Mouse (Mus musculus): ENCODE measurements around the gene Mta2. TPM values are rescaled to one million over a fixed set of nuclear protein-coding genes. Genes with fewer than 3 reads are reported as not detected.

Gene Mta2
- polyA plus RNA-seq, 1 experiment from 2014 or later: 91.3 TPM

DNA sequence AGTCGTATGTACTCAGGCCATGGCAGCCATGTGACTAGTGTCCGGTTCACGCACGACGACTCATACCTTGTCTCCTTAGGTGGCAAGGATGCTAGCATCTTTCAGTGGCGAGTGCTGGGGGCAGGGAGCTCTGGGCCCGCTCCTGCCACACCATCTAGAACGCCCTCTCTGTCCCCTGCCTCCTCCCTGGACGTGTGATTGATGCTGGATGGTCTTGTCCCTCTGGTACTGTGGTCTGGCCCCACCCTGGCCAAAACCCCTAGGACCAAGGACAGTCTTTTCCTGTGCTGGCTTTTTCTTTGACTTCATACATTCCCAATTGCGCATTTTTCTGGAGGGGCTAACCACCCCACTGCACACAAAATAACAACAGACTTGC lies 550 bp upstream of the Mta2 start:
- Histone ChIP-seq H3K4me1 (ENCODE audit: control insufficient read depth, insufficient read depth, low read depth, low read length) (peaks cover 22% of the 10 kb centered on the region), H3K36me3 (ENCODE audit: control insufficient read depth, insufficient read depth, low read length) (peaks cover 8% of the 10 kb centered on the region), H3K27me3 (replicated peaks; ENCODE audit: control insufficient read depth, insufficient read depth, low read length) (no peaks in the 10 kb centered on the region), H3K9ac (ENCODE audit: low read depth, low read length) (peak overlapping the region; percentile 49), H3K9me3 (ENCODE audit: control insufficient read depth, low read length) (no peaks in the 10 kb centered on the region), H3K4me3 (ENCODE audit: low read length) (peak overlapping the region; percentile 89), H3K4me2 (ENCODE audit: low read length) (peak overlapping the region; percentile 71), H3K27ac (ENCODE audit: low read depth, low read length) (0 out of 2 replicates have a peak overlapping the region, but pooled peaks have one; percentile 9)
- peak; percentile 38 for ATAC-seq
- 29% methylated on average over 10 of the region's 10 CpGs for WGBS

GRCm38 (mm10) chr19:8942276-8942964 lies 745 bp downstream of the Mta2 start:
- peak; percentile 65 for ATAC-seq
- Histone ChIP-seq H3K4me1 (ENCODE audit: control insufficient read depth, insufficient read depth, low read depth, low read length) (peaks cover 22% of the 10 kb centered on the region), H3K9me3 (ENCODE audit: control insufficient read depth, low read length) (no peaks in the 10 kb centered on the region), H3K4me2 (ENCODE audit: low read length) (peak overlapping the region; percentile 71), H3K27ac (ENCODE audit: low read depth, low read length) (peak overlapping the region; percentile 97), H3K4me3 (ENCODE audit: low read length) (peak overlapping the region; percentile 89), H3K27me3 (replicated peaks; ENCODE audit: control insufficient read depth, insufficient read depth, low read length) (no peaks in the 10 kb centered on the region), H3K9ac (ENCODE audit: low read depth, low read length) (peak overlapping the region; percentile 97), H3K36me3 (ENCODE audit: control insufficient read depth, insufficient read depth, low read length) (peaks cover 18% of the 10 kb centered on the region)
- under 1% methylated on average over 41 of the region's 46 CpGs for WGBS

DNA sequence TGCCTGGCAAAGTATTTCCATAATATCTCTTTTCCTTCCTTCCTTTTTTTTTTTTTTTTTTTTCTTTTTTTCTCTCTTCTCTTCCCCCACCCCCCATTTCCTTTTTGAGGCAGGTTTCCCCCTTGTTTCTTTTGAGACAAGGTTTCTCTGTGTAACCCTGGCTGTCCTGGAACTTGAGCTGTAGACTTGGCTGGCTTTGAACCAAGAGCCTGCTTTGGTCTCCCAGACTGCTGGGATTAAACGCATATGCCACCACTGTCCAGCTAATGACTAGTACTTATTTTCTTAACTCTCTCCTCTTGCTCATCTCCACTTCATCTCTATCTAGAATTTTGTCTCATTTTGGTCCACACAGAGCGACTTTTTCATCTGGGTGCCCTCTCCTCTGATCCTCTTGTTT lies 1.4 kb downstream of the Mta2 start:
- WGBS: 74% methylated on average over 2 of the region's 2 CpGs
- H3K4me1 ChIP-seq (ENCODE audit: control insufficient read depth, insufficient read depth, low read depth, low read length): peaks cover 22% of the 10 kb centered on the region
- peak overlapping the region; percentile 71 for H3K4me2 ChIP-seq (ENCODE audit: low read length)
- peak overlapping the region; percentile 89 for H3K4me3 ChIP-seq (ENCODE audit: low read length)
- no peaks in the 10 kb centered on the region for H3K27me3 ChIP-seq (replicated peaks; ENCODE audit: control insufficient read depth, insufficient read depth, low read length)
- H3K27ac ChIP-seq (ENCODE audit: low read depth, low read length): no peak overlapping the region
- no peak for ATAC-seq
- H3K36me3 ChIP-seq (ENCODE audit: control insufficient read depth, insufficient read depth, low read length): peaks cover 25% of the 10 kb centered on the region
- H3K9ac ChIP-seq (ENCODE audit: low read depth, low read length): peak overlapping the region; percentile 97
- no peaks in the 10 kb centered on the region for H3K9me3 ChIP-seq (ENCODE audit: control insufficient read depth, low read length)

DNA sequence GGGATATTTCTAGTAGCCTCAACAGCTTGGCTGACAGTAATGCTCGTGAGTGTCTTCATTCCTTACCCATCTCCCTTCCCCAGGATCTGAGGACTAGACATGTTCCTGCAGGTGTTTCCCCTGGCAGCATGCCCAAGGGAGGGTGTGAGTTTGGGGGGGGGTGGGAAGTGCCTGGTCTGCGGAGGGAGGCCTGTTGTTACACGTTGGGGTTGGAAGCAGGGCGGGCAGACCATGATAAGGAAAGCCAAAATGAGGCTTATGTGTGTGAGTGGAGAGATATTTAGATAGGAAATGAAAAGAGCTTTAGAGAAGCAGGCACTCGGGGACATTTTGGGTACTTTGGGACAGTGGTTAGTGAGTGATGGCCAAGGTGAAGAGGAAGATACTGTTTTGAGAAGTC lies 2.4 kb downstream of the Mta2 start:
- peaks cover 34% of the 10 kb centered on the region for H3K36me3 ChIP-seq (ENCODE audit: control insufficient read depth, insufficient read depth, low read length)
- peaks cover 22% of the 10 kb centered on the region for H3K4me1 ChIP-seq (ENCODE audit: control insufficient read depth, insufficient read depth, low read depth, low read length)
- H3K27me3 ChIP-seq (replicated peaks; ENCODE audit: control insufficient read depth, insufficient read depth, low read length): no peaks in the 10 kb centered on the region
- H3K9ac ChIP-seq (ENCODE audit: low read depth, low read length): no peak overlapping the region
- no peak overlapping the region for H3K27ac ChIP-seq (ENCODE audit: low read depth, low read length)
- H3K4me3 ChIP-seq (ENCODE audit: low read length): no peak overlapping the region
- WGBS: 67% methylated on average over 5 of the region's 5 CpGs
- H3K9me3 ChIP-seq (ENCODE audit: control insufficient read depth, low read length): no peaks in the 10 kb centered on the region
- ATAC-seq: no peak
- H3K4me2 ChIP-seq (ENCODE audit: low read length): no peak overlapping the region

- Histone ChIP-seq H3K9me3 (ENCODE audit: control insufficient read depth, low read length) (no peaks in the 10 kb centered on the region), H3K27me3 (replicated peaks; ENCODE audit: control insufficient read depth, insufficient read depth, low read length) (no peaks in the 10 kb centered on the region), H3K4me3 (ENCODE audit: low read length) (peak overlapping the region; percentile 13; the same call in 1 of the 2 replicates), H3K27ac (ENCODE audit: low read depth, low read length) (no peak overlapping the region), H3K9ac (ENCODE audit: low read depth, low read length) (peak overlapping the region; percentile 33; the same call in 1 of the 2 replicates), H3K4me2 (ENCODE audit: low read length) (peak overlapping the region; percentile 38), H3K36me3 (ENCODE audit: control insufficient read depth, insufficient read depth, low read length) (peaks cover 39% of the 10 kb centered on the region), H3K4me1 (ENCODE audit: control insufficient read depth, insufficient read depth, low read depth, low read length) (peaks cover 22% of the 10 kb centered on the region)
- no peak for ATAC-seq
- WGBS: 32% methylated on average over 5 of the region's 5 CpGs
These were observed 3.1 kb downstream of the Mta2 start for GRCm38 (mm10) chr19:8944750-8945149.

- WGBS: 86% methylated on average over 6 of the region's 6 CpGs
- Histone ChIP-seq H3K4me2 (ENCODE audit: low read length) (peak overlapping the region; percentile 38), H3K27ac (ENCODE audit: low read depth, low read length) (no peak overlapping the region)
These were observed 3.6 kb downstream of the Mta2 start for GRCm38 (mm10) chr19:8945251-8945650.

DNA sequence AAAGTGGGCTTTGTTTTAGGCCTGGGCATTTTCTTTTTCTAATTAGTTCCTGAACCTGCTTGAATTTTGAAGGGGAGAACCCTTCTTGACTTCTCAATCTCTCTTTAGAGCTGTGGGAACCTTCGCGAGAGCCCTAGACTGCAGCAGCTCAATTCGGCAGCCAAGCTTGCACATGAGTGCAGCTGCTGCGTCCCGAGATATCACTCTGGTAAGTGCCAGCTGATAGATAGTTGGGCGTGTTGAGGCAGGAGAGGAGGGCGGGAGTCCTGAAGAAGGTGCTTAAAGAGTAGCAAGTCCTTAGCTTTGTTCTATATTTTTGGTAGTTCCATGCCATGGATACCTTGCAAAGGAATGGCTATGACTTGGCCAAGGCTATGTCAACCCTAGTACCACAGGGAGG lies 5.3 kb downstream of the Mta2 start:
- ATAC-seq: no peak
- no peak overlapping the region for H3K4me3 ChIP-seq (ENCODE audit: low read length)
- no peak overlapping the region for H3K9ac ChIP-seq (ENCODE audit: low read depth, low read length)
- H3K4me1 ChIP-seq (ENCODE audit: control insufficient read depth, insufficient read depth, low read depth, low read length): peaks cover 16% of the 10 kb centered on the region
- WGBS: 90% methylated on average over 7 of the region's 7 CpGs
- H3K27me3 ChIP-seq (replicated peaks; ENCODE audit: control insufficient read depth, insufficient read depth, low read length): no peaks in the 10 kb centered on the region
- no peaks in the 10 kb centered on the region for H3K9me3 ChIP-seq (ENCODE audit: control insufficient read depth, low read length)
- no peak overlapping the region for H3K4me2 ChIP-seq (ENCODE audit: low read length)
- no peak overlapping the region for H3K27ac ChIP-seq (ENCODE audit: low read depth, low read length)
- H3K36me3 ChIP-seq (ENCODE audit: control insufficient read depth, insufficient read depth, low read length): peaks cover 55% of the 10 kb centered on the region

More at GRCm38 (mm10) chr19:8945251-8945650, 3.6 kb downstream of the Mta2 start:
- Histone ChIP-seq H3K9ac (ENCODE audit: low read depth, low read length) (no peak overlapping the region; the same call in 1 of the 2 replicates), H3K27me3 (replicated peaks; ENCODE audit: control insufficient read depth, insufficient read depth, low read length) (no peaks in the 10 kb centered on the region), H3K4me3 (ENCODE audit: low read length) (peak overlapping the region; percentile 13; the same call in 1 of the 2 replicates), H3K4me1 (ENCODE audit: control insufficient read depth, insufficient read depth, low read depth, low read length) (peaks cover 22% of the 10 kb centered on the region), H3K9me3 (ENCODE audit: control insufficient read depth, low read length) (no peaks in the 10 kb centered on the region), H3K36me3 (ENCODE audit: control insufficient read depth, insufficient read depth, low read length) (peaks cover 41% of the 10 kb centered on the region)
- no peak for ATAC-seq

DNA sequence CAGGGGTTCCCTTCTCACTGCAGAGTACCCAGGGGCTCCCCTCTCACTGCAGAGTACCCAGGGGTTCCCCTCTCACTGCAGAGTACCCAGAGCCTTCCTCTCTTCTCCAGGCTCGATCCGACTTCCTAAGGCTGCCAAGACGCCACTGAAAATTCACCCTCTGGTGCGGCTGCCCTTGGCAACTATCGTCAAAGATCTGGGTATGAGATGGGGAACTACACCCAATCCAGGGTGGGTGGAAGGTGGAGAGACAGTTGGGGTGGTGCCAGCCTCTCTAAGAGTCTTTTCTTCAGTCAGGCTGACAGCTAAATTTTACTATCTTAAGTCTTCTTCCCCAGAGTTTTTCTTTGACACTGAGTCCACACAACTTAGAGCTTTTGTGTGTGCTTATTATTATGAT lies 8.5 kb downstream of the Mta2 start:
- H3K4me2 ChIP-seq (ENCODE audit: low read length): no peak overlapping the region
- H3K4me3 ChIP-seq (ENCODE audit: low read length): no peak overlapping the region
- 89% methylated on average over 5 of the region's 5 CpGs for WGBS
- no peaks in the 10 kb centered on the region for H3K27me3 ChIP-seq (replicated peaks; ENCODE audit: control insufficient read depth, insufficient read depth, low read length)
- H3K36me3 ChIP-seq (ENCODE audit: control insufficient read depth, insufficient read depth, low read length): peaks cover 52% of the 10 kb centered on the region
- no peak for ATAC-seq
- H3K9ac ChIP-seq (ENCODE audit: low read depth, low read length): no peak overlapping the region
- H3K4me1 ChIP-seq (ENCODE audit: control insufficient read depth, insufficient read depth, low read depth, low read length): peaks cover 19% of the 10 kb centered on the region
- H3K27ac ChIP-seq (ENCODE audit: low read depth, low read length): no peak overlapping the region
- no peaks in the 10 kb centered on the region for H3K9me3 ChIP-seq (ENCODE audit: control insufficient read depth, low read length)

- Histone ChIP-seq H3K4me3 (ENCODE audit: low read length) (no peak overlapping the region), H3K36me3 (ENCODE audit: control insufficient read depth, insufficient read depth, low read length) (peaks cover 41% of the 10 kb centered on the region), H3K9me3 (ENCODE audit: control insufficient read depth, low read length) (no peaks in the 10 kb centered on the region), H3K27ac (ENCODE audit: low read depth, low read length) (peak overlapping the region; percentile 86), H3K4me2 (ENCODE audit: low read length) (no peak overlapping the region), H3K9ac (ENCODE audit: low read depth, low read length) (no peak overlapping the region), H3K27me3 (replicated peaks; ENCODE audit: control insufficient read depth, insufficient read depth, low read length) (no peaks in the 10 kb centered on the region), H3K4me1 (ENCODE audit: control insufficient read depth, insufficient read depth, low read depth, low read length) (peaks cover 22% of the 10 kb centered on the region)
- WGBS: 73% methylated on average over 9 of the region's 9 CpGs
- no peak for ATAC-seq
These were observed 10.6 kb downstream of the Mta2 start for GRCm38 (mm10) chr19:8952241-8952640.

Measured in hindbrain, embryonic 16.5 days (tissue).